Mouse (Mus musculus): ENCODE results near the gene Prrg2. TPM values are rescaled to one million over a fixed set of nuclear protein-coding genes. Genes with fewer than 3 reads are reported as not detected.
"Not testable (repeated sequence)": the region's sequence is repeated elsewhere in the genome, so short reads cannot be mapped to it uniquely, and the experiment has no call there.

The Prrg2 gene
- total RNA-seq, 1 experiment from 2014 or later = 19.2 TPM

DNA sequence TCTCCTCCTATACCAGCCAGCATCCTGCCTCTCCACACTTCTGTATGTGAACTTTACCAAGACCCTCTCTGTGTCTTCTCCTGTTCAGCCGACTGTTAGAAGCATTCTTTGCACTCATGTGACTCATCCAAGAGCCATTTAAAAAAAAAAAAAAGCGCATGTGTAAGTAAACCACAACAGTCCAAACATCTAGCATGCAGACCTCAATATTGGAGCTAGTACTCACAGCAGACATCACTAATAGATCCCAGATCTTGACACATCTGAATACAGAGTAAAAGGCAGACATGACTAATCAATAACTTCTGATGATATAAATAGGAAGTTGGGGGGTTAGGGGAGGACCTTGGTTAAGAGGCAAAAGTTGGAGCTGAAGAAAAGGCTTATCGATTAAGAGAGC, 26.8 kb downstream of the Prrg2 start:
- DNase-seq = no peak

DNA sequence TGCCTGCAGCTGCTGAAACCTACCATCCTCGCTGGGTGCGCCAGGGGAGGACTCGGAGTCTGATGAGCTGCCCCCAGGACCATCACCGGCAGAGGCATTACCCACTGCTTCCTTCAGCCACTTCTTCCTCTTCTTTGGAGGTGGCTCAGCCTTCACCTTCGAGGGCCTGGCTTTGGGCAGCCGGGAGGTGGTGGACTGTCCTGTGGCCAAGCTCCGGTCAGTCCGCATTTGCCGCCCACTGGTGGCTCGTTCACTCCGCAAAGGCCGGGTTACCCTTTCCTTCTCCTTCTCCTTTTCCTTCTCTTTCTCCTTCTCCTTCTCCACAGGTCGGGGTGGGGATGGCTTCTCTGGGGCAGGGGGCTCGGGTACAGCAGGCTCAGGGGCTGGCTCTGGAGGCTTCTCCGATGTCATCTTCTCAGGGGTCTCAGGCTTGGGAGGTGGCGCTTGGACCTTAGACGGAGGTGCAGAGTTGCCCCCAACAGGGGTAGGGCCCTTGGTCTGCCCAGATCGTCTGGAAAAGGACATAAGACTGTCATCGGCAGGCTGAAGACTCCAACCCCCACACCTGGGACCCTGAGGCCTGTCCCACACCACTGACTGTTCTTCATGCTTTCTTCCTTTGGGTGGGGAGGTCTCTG, 28.6 kb downstream of the Prrg2 start:
- no peak for DNase-seq

DNA sequence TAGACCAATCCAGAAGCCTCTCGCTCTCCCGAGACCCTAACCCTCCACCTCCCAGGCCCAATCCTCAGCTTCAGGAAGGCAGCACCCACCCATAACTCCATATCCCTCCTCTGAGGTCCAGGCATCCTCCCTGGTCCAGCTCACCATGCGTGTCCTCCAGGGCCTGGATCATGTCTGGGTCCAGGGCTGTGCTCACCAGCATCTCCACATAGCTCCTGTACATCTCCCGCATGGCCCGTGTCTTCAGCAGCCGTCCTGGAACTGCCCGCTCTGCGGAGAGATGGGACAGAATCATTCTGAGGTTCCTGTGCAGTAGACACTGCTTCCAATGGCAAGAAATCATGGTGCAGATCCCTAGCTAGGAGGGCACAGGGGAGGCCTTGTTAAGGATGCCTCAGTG, 31.6 kb downstream of the Prrg2 start:
- DNase-seq = no peak

DNA sequence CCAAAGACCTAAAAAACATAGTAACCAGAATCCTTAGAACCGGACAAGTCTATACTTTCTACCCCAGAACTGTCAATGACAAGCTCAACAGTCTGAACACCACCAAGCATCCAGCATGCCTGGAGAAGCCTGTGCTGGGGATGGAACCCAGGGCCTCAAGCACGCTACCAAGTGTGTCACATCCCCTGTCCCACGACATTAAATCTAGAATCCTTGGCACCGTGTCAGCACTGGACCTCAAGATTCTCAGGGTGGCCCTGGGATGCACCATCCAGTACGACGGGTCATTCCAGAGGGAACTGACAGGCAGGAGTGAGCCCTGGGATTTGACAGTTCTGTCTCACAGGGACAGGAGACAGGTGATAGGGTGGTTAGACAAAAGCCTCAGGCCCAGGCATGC, 32.5 kb downstream of the Prrg2 start:
- DNase-seq = no peak

DNA sequence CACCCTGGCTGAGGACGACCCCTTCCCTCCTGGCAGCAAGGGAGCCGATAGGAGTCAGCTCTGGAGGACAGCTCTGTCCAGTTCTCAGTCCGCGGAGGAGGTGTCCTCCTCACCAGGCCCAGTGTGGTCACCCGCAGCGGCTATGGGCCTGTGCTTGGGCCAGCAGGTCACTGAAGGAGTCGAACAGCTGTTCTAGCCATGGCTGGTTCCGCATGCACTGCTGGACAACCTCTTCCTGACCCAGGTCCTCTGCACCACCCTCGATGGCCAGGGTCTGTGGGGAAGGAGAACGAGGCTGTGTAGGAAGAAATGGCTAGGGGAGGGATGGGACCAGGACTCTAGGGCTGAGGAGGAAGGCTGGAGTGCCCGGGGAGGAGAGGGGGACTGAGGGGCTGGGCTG, 34.1 kb downstream of the Prrg2 start:
- DNase-seq = no peak

DNA sequence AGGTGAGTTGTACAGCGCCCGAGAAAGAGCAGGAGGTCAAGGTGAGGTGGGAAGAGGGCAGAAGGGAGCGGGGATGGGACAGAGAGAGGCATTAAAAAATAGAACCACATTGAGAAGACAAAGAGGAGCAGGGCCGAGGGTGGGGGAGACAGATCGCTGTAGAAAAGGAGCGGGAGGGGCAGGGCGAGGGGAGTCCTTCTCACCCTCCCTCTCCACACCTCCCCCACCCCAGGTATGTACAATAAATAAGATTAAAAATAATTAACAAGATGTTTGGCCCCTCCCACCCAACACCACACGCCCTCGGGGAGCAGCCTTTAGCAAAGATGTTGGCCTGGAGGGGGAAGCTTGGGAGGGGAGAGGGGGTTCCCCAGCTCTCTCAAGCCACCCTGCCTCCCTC, 34.7 kb downstream of the Prrg2 start:
- DNase-seq = no peak

DNA sequence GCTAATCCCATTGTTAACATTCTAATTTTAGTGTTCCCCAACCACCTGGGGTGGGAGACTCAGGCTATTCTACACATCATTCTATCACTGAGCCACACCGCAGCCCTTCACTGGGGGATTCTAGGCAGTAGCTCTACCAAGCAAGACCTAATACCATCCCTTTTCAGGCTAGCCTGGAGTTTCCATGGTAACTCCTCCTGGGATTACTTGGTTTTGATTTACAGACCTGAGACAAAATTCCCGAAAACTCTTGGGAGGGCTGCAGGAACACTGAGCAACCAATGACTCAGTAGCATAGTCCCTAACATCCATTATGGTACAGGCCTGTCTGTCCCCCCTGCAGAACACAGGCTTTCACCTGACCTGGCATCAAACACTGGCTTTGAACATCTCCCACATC, 36.2 kb downstream of the Prrg2 start:
- DNase-seq = no peak

DNA sequence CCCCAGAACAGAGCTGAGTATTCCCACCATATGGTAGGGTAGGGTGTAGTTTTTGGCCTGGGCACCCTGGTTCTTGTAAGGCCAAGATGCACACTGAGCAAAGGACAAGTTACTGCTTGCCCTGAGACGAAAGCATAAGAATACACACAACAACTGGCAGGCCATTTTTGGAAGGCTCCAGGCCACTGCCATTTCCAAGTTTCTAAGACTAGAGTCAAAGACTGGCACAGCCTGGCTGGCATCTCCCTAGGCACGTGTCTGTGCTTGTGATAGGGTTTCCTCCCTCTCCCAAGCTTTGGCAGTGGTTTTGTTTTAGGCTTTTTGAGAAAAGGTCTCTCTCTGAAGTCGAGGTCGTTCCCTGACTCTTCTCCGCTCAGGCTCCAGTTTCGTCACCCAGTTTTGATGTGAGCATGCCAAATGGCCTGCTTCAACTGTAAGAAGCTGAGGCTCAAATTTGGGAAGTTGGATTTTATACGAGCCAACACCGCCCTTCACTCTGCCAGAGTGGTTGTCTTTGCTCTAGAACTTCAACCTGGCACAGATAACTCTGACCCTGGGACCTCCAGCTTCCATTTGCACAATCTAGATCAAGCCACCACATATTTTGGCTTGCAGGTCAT, 36.8 kb downstream of the Prrg2 start:
- peak; percentile 58 for DNase-seq

DNA sequence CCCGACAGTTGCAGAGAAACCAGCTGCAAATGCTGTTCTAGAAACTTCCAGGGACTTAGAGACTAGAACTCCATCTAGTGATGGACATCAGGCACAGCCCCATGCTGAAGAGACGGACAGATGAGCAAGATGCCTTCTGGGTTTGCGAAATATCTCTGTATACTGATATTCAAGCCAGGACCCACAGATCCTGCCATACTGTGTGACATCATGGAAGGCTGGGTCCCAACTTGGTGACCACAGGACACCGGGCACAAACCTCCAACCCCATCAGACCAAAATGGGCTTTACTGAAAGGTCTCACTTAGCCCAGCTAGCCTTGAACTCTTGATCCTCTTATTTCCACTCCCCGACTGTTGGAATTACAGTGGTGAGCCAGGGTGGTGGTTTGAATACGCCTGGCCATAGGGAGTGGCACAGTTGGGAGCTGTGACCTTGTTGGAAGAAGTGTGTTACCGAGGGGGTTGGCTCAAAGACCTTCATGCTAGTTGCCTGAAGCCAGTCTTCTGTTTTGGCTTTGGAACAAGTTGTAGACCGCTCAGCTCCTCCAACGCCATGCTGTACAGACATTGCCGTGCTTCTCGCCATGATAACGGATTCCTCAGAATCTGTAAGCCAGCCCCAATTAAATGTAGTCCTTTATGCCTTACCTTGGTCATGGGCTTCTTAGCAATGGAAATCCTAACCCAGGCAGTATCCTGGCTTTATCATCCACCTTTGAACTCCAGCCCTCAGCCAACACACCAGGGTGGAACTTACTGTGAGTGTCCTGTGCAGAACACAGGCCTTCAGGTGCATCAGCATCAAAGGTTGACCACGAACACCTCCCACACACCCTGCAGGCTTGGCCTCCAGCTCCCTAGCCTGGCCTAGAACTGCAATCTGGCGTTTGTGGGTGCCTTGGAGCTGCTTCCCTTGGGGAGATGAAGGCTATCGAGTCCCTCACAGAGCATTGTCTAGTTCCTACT, 37.9 kb downstream of the Prrg2 start:
- DNase-seq = no peak

DNA sequence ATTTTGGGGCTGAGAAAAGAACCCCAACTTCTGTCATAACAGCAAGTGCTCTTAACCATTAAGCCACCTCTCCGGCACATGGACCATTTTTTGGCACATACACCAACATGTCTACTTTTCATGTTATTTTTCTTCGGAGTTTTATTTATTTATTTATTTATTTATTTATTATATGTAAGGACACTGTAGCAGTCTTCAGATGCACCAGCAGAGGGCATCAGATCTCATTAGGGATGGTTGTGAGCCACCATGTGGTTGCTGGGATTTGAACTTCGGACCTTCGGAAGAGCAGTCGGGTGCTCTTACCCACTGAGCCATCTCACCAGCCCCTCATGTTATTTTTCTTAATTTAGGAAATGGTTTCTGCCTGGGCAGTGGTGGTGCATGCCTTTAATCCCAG, 38.8 kb downstream of the Prrg2 start:
- DNase-seq = not testable (repeated sequence)

DNA sequence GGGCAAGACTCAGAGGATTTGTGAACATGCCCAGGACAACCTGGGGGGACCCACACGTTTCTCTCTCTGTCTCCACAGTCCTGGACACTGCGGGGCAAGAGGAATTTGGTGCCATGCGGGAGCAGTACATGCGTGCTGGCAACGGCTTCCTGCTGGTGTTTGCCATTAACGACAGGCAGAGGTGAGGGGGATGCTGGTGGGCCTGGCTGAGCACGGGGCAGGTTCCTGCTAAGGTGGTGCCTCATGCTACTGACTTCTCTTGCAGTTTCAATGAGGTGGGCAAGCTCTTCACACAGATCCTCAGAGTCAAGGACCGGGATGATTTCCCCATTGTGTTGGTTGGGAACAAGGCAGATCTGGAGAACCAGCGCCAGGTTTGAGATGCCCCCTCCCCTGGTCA, 42.3 kb downstream of the Prrg2 start:
- DNase-seq = no peak

DNA sequence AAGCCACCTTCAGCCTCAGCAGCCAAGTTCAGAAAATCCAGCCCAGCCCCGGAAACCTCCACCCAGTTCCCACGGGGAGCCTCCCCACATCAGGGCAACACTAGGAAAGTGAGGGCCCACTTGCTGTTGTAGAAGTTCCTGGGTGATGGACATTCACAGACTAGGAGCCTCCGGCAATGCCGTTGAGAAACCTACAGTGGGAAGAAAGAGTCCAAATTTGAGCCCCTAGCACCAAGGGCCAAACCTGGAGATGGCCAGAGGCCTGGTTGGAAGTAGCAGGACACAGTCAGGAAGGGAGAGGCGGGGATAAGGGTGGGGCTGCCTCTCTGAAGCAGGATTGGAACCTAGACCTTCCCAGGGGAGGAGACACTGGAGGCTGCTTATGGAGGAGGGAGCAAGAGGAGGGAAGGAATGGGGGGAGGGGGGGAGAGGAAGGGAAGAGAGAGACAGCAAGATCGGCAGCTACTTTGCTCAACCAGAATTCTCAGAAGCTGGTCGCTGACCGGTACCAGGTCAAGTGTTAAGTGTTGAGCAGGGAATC, 43.4 kb downstream of the Prrg2 start:
- peak; percentile 52 for DNase-seq

DNA sequence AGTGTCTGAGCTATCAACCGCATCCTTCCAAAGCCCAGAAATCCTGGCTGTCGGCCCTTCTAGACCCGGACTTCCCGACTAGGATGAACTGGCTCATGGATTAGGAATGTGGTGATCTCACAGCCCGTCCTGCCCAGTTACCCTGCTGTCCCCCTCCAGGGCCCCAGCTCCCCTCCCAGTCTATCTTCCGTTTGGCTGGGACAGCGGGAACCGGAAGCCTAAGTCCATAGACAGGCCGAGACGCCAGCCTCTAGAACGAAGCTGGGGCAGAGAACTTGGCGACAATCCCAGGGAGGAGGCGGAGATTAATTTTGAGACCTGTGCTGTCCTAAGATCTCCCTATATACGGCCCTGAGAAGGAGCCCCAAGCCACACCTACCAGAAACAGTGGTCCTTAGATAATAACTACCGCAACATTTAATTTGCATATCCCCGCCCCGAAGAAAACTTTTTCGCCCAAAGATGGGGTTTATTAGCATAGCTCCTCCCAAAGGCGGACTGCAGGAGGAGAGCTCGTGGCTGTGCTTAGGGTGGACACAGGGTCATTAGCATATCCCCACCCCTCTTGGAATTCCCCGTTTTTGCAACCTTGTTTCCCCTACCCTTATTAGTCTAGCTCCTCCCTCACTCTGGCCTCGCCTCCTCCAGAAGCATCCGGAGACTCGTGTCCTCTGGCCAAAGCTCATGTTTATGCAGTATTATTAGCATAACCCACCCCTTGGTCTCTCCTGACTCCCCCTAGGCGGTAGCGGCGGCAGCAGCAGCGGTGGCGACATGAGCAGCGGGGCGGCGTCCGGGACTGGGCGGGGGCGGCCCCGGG, 45.0 kb downstream of the Prrg2 start, which contains the start of gene Rras:
TSS of gene Rras (plus strand) at position 720 of the 820 bp plus-strand sequence.
- peak; percentile 85 for DNase-seq

DNA sequence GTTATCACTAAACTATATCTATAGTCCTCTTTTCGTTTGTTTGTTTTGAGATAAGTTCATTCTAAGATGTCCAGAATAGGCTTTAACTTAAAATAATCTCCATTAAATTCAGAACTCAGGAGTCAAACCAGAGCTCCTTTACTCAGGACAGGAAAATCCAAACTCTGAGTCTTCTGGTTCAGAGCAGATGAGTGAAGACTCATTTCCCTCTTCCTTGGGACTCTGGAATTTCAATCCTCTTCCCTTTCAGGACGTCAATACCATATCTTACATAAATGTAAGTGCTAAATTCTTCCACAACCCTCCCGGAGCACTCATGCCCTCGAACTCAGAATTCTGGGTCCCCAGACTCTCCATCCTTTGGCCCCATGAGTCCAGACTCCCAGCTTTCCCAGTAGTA, 45.7 kb downstream of the Prrg2 start:
- no peak for DNase-seq

DNA sequence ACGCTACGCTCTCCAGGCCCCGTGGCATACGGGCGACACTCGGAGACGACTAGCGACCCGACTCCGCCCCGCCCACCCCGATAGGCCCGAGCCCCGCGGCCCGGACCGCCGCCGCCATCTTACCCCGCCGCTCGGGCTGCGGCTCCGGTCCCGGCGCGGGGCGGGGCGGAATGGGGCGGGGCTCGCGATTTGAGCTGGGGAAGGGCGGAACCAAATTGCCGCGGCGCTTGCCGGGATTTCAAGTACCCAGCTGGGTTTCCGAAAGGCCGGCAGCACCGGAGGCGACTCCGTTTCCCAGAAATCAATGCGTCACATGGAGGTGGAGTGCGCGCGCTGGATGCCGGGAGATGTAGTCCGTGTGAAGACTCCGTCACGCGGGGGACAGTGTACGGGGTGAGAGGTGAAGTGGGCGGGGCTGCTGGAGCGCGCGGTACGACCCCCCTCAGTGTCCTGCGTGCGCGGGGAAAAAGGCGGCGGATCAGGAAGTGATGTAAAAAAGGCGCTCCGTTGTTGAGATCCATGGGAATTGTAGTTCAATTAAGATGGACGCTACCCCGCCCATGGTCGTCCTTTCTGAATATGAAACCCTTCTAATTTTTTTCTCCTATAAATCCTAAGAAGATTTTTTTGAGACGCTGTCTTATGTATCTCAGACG, 46.4 kb downstream of the Prrg2 start, which contains the start of gene Scaf1:
TSS of gene Scaf1 (minus strand) at position 407 of the 656 bp plus-strand sequence.
- DNase-seq = peak; percentile 98

DNA sequence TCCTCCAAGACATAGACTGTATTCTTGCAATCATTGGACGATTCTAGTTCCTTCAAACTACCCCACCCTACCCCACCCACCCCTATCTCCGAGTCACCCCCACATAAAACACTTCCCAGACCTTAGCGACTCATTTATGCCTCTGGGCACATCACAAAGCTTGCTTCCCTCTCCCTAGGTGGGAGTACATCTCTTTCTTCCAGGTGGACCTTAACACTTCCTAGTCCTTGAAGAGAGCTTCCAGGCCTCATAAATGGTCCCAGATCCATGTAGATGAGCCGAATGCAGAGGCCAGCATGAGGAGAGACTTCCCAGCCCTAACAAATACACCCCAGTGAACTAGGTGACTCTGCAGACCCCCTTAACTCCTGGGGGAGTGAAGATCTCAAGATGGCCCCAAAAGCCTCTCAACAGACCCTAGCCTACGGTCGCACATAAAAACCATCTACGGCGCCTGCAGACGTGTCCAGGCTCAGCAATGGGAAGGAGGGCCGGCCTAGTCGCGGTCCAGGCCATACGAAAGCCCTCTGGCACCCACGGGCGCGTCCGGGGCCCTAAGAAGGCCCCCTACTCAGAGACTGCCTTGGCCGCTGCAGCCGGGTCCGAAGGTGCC, 47.0 kb downstream of the Prrg2 start:
- no peak for DNase-seq

DNA sequence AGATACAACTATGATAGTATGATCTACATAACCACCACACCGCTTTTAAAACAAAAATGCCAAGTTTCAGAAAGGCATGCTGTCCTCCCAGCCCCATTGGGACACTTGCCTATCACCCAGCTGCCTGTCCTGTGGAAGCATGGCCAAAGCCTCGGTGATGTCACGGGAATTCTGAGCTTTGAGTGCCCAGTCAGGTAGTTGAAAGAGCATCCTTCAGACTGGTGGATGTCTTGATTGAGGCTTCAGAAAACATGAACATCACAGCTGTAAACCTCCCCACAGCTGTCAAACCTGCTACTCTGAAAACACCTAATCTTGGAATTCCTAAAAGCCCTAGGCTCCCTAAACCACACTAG, 48.4 kb downstream of the Prrg2 start:
- no peak for DNase-seq

DNA sequence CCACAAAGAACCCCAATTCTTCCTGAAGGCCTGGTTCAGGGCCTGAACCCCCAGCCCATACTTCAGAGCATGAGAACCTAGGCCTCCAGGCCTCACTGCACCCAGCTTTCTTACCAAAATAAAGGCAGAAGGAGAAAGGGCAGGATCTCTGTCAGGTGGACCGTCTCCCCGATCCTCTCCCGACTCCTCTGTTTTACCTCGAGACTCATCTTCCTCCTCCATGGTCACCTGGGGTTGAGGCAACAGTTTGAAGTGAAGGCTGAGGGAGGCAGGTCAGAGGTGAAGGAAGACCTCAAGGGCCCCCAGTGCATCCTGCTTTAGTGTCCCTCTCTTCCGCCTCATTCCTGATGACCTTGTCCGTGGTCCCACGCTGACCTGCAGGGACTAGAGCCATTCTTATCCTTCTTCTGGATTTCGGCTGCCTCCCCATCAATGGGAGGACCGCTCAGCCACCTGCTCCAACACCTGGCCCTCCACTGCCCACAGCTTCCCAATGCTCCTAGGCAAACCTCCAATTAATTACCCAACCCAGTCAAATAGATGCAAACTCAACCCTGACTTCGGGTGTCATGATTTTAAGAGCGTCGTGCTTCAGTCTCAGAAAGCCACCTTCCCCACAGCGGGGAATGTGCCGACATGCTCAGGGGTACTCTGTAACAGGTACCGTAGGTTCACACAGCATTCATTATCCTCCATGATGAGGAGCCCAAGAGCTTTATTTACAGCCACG, 48.9 kb downstream of the Prrg2 start:
- DNase-seq = no peak

DNA sequence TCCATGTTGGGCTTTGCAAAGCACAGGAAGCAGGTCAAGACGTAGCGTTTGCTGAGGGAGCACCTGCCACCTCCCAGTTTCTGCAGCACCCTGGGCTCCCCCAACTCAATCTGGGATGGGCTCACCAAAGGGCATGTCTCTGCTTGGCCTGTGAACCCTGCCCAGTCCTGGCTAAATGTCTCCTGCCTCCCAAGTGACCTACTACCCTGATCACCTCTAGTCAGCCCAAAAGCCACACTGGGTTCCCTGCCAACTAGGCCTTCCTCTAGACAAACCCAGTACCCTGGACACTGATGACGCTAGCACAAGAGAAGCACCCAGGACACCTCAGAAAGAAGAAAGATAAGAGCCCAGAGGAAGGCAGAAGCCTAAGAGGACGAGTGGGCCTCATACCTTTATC, 49.7 kb downstream of the Prrg2 start:
- no peak for DNase-seq

DNA sequence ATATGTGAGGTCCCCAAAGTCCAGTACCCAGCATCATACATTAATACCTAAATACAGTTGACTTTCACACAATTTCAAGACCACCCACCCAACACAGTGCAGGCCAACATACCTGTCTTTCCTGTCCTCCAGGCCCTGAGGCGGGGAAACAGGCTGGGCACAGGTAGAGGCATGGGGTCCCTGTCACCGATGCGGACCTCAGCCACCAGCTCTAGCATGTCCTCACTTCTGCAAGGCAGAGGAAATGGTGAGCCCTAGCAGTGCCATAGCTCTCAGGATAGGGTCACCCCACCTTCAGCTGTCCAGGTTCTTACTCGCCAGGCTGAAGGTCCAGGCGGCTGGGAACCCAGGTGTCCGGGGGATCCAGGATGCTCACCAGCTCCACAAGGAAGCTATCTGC, 50.5 kb downstream of the Prrg2 start:
- no peak for DNase-seq
